Mouse (Mus musculus) olfactory bulb, adult 2 months (tissue): Measurements from ENCODE around the gene Gng2.

ENCODE experiments used
- CTCF ChIP-seq: fragments of 200-500 bp; IDR thresholded peaks from 2 replicates; pipeline ENCODE4 v1.5.1; 2012; ENCODE audit warnings: low read depth, mild to moderate bottlenecking, low read length, moderate library complexity; ENCODE audit not compliant: insufficient read depth
- POLR2A ChIP-seq: fragments of 200-500 bp; IDR thresholded peaks from 2 replicates; pipeline ENCODE4 v1.6.1; 2012; ENCODE audit warnings: mild to moderate bottlenecking, low read depth, low read length, moderate library complexity; ENCODE audit not compliant: insufficient read depth

DNA sequence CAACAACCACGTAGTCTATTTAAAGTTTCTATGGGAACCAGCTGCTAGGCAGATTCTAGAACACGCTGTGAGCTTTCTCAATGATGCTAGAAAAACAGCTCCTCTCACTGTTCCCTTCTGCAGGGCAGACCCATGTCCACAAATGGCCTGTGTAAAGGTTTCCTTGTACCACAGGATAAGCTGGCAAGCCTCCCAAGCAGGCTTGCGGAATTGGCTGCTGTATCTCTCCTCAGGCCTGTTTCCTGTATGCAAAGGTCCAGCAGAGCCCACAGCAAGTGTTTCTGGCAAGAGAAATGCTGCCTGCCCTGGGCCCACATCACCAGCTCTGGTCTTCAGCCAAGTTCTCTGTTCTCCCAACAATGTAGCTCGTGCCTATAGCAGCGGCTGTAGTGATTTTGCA lies 71.8 kb downstream of the Gng2 start:
- no peak for TF ChIP-seq POLR2A
- no peak for TF ChIP-seq CTCF
